Mouse (Mus musculus): ENCODE results near the gene Pgm1. TPM values are rescaled to one million over a fixed set of nuclear protein-coding genes. Genes with fewer than 3 reads are reported as not detected.

Gene Pgm1
- polyA plus RNA-seq, 1 experiment, result 12.3 TPM

GRCm38 (mm10) chr4:100027773-100028172 lies 98.6 kb downstream of the Pgm1 start:
- H3K36me3 ChIP-seq (ENCODE audit: control insufficient read depth, insufficient read depth, low read length), result no peaks in the 10 kb centered on the region
- TF ChIP-seq POLR2A (IDR thresholded peaks at IDR 0.05; ENCODE audit: low read depth, low read length) (no peak), CTCF (IDR thresholded peaks at IDR 0.05; ENCODE audit: extremely low read depth, insufficient read depth, insufficient read length, insufficient replicate concordance) (no peak)
- H3K4me1 ChIP-seq (ENCODE audit: control insufficient read depth, insufficient read depth, insufficient read length), result no peaks in the 10 kb centered on the region
- no peak overlapping the region for H3K4me3 ChIP-seq (ENCODE audit: extremely low read depth, insufficient read depth, insufficient read length)
- H3K27ac ChIP-seq (ENCODE audit: insufficient read depth, low read length), result no peak overlapping the region
- no peak for DNase-seq (ENCODE audit: low read depth in 1 of 2, low spot score in 2 of 2)
- WGBS, result 78% methylated on average over 3 of the region's 3 CpGs
- no peaks in the 10 kb centered on the region for H3K27me3 ChIP-seq (ENCODE audit: control insufficient read depth, insufficient read depth, low read length)

- no peak overlapping the region for H3K4me3 ChIP-seq (ENCODE audit: extremely low read depth, insufficient read depth, insufficient read length)
- DNase-seq (ENCODE audit: low read depth in 1 of 2, low spot score in 2 of 2), result peak in 1 of 2 experiments; percentile 22
- no peak for TF ChIP-seq POLR2A (IDR thresholded peaks at IDR 0.05; ENCODE audit: low read depth, low read length)
- peak; percentile 40; the same call in 1 of the 2 replicates for TF ChIP-seq CTCF (IDR thresholded peaks at IDR 0.05; ENCODE audit: extremely low read depth, insufficient read depth, insufficient read length, insufficient replicate concordance)
- 3% methylated on average over 3 of the region's 3 CpGs for WGBS
- H3K27me3 ChIP-seq (ENCODE audit: control insufficient read depth, insufficient read depth, low read length), result no peaks in the 10 kb centered on the region
- no peaks in the 10 kb centered on the region for H3K36me3 ChIP-seq (ENCODE audit: control insufficient read depth, insufficient read depth, low read length)
- no peak overlapping the region for H3K27ac ChIP-seq (ENCODE audit: insufficient read depth, low read length)
- no peaks in the 10 kb centered on the region for H3K4me1 ChIP-seq (ENCODE audit: control insufficient read depth, insufficient read depth, insufficient read length)
Observed at GRCm38 (mm10) chr4:100028641-100029040, 99.4 kb downstream of the Pgm1 start.

DNA sequence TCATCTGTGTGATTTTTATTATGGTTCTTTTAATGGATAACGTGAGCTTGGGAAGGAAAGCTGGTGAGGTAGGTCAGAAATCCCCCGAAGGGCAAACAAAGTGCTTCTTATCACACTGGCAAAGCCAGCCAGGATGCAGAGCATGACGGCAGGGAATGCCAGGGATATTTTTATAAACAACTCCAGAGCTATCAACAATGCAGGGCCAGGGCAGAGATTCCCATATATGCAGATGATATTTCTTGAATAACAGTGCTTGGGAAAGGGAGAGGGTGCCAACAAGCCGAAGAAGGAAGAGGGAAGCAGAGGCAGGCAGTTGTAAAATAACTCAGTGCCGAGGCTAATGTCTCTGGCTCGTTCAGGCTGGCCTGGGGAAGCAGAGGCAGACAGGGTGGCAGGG lies 102.1 kb downstream of the Pgm1 start:
- DNase-seq (ENCODE audit: low read depth in 1 of 2, low spot score in 2 of 2), result no peak
- TF ChIP-seq CTCF (IDR thresholded peaks at IDR 0.05; ENCODE audit: extremely low read depth, insufficient read depth, insufficient read length, insufficient replicate concordance), result no peak
- H3K27ac ChIP-seq (ENCODE audit: insufficient read depth, low read length), result no peak overlapping the region
- H3K4me3 ChIP-seq (ENCODE audit: extremely low read depth, insufficient read depth, insufficient read length), result no peak overlapping the region
- no peaks in the 10 kb centered on the region for H3K4me1 ChIP-seq (ENCODE audit: control insufficient read depth, insufficient read depth, insufficient read length)
- no peaks in the 10 kb centered on the region for H3K36me3 ChIP-seq (ENCODE audit: control insufficient read depth, insufficient read depth, low read length)
- 81% methylated on average over 6 of the region's 6 CpGs for WGBS
- no peaks in the 10 kb centered on the region for H3K27me3 ChIP-seq (ENCODE audit: control insufficient read depth, insufficient read depth, low read length)

- H3K4me3 ChIP-seq (ENCODE audit: extremely low read depth, insufficient read depth, insufficient read length), result no peak overlapping the region
- TF ChIP-seq POLR2A (IDR thresholded peaks at IDR 0.05; ENCODE audit: low read depth, low read length), result no peak
- no peak for TF ChIP-seq CTCF (IDR thresholded peaks at IDR 0.05; ENCODE audit: extremely low read depth, insufficient read depth, insufficient read length, insufficient replicate concordance)
- 90% methylated on average over 7 of the region's 7 CpGs for WGBS
- no peak for DNase-seq (ENCODE audit: low read depth in 1 of 2, low spot score in 2 of 2)
- H3K4me1 ChIP-seq (ENCODE audit: control insufficient read depth, insufficient read depth, insufficient read length), result no peaks in the 10 kb centered on the region
- H3K36me3 ChIP-seq (ENCODE audit: control insufficient read depth, insufficient read depth, low read length), result no peaks in the 10 kb centered on the region
- H3K27me3 ChIP-seq (ENCODE audit: control insufficient read depth, insufficient read depth, low read length), result no peaks in the 10 kb centered on the region
- H3K27ac ChIP-seq (ENCODE audit: insufficient read depth, low read length), result no peak overlapping the region
Observed at GRCm38 (mm10) chr4:100032608-100033007, 103.4 kb downstream of the Pgm1 start.

DNA sequence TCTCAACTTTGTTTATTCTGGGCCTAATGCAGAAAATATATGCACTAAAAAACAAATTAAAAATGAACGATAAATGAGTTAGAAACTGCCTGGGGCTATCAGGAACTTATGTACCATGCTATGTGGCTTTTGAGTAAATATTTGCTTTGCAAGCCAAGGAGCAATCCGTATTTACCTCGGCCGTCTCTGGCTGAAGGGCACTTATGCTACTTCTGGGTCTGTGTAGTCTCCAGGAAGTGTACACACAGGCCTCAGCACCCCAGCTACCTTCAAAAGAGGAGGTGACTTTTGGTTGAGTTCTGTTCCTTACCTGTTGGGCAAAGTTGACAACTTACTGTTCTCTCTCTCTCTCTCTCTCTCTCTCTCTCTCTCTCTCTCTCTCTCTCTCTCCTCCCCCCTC lies 104.7 kb downstream of the Pgm1 start:
- no peak for DNase-seq (ENCODE audit: low read depth in 1 of 2, low spot score in 2 of 2)
- H3K27me3 ChIP-seq (ENCODE audit: control insufficient read depth, insufficient read depth, low read length), result no peaks in the 10 kb centered on the region
- H3K4me3 ChIP-seq (ENCODE audit: extremely low read depth, insufficient read depth, insufficient read length), result no peak overlapping the region
- WGBS, result 95% methylated on average over 4 of the region's 4 CpGs
- H3K36me3 ChIP-seq (ENCODE audit: control insufficient read depth, insufficient read depth, low read length), result no peaks in the 10 kb centered on the region
- TF ChIP-seq CTCF (IDR thresholded peaks at IDR 0.05; ENCODE audit: extremely low read depth, insufficient read depth, insufficient read length, insufficient replicate concordance), result no peak
- TF ChIP-seq POLR2A (IDR thresholded peaks at IDR 0.05; ENCODE audit: low read depth, low read length), result no peak
- no peak overlapping the region for H3K27ac ChIP-seq (ENCODE audit: insufficient read depth, low read length)
- no peaks in the 10 kb centered on the region for H3K4me1 ChIP-seq (ENCODE audit: control insufficient read depth, insufficient read depth, insufficient read length)

- Histone ChIP-seq H3K27ac (ENCODE audit: insufficient read depth, low read length) (no peak overlapping the region), H3K36me3 (ENCODE audit: control insufficient read depth, insufficient read depth, low read length) (no peaks in the 10 kb centered on the region), H3K4me1 (ENCODE audit: control insufficient read depth, insufficient read depth, insufficient read length) (no peaks in the 10 kb centered on the region), H3K4me3 (ENCODE audit: extremely low read depth, insufficient read depth, insufficient read length) (no peak overlapping the region), H3K27me3 (ENCODE audit: control insufficient read depth, insufficient read depth, low read length) (no peaks in the 10 kb centered on the region)
- no peak for TF ChIP-seq CTCF (IDR thresholded peaks at IDR 0.05; ENCODE audit: extremely low read depth, insufficient read depth, insufficient read length, insufficient replicate concordance)
- TF ChIP-seq POLR2A (IDR thresholded peaks at IDR 0.05; ENCODE audit: low read depth, low read length), result no peak
- no peak for DNase-seq (ENCODE audit: low read depth in 1 of 2, low spot score in 2 of 2)
- 86% methylated on average over 6 of the region's 6 CpGs for WGBS
Observed at GRCm38 (mm10) chr4:100034971-100035370, 105.8 kb downstream of the Pgm1 start.

DNA sequence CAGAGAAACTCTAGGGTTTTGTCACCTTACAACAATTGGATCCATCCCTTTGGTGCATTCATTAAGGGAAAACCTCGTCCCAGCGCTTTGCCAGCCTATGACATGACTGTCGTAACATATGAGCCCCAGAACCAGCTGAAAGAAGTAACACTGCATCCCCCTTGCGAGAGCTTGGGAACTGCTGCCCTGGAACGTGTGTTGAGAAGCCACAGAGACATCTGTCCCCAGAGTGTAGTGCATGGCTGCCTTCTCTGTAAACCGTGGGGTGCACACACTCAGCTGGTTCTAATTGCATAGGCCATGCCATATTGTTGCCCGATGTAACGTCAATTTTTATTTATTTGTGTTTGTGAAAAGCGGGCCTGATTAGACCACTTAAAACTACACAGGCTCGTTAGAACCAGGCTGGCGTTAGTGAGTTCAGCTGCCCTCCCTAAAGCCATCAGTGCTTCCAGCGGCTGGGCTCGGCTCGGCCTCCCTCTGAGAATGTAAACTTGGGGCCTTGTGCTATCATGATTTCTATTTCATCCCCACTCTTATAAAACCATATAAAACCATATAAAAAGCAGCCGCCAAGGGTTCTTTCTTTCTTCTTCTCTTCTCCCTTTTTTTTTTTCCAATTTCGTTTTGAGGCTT lies 106.8 kb downstream of the Pgm1 start:
- H3K27me3 ChIP-seq (ENCODE audit: control insufficient read depth, insufficient read depth, low read length), result no peaks in the 10 kb centered on the region
- H3K4me1 ChIP-seq (ENCODE audit: control insufficient read depth, insufficient read depth, insufficient read length), result no peaks in the 10 kb centered on the region
- DNase-seq (ENCODE audit: low read depth in 1 of 2, low spot score in 2 of 2), result no peak
- no peaks in the 10 kb centered on the region for H3K36me3 ChIP-seq (ENCODE audit: control insufficient read depth, insufficient read depth, low read length)
- no peak overlapping the region for H3K27ac ChIP-seq (ENCODE audit: insufficient read depth, low read length)
- TF ChIP-seq CTCF (IDR thresholded peaks at IDR 0.05; ENCODE audit: extremely low read depth, insufficient read depth, insufficient read length, insufficient replicate concordance), result no peak
- TF ChIP-seq POLR2A (IDR thresholded peaks at IDR 0.05; ENCODE audit: low read depth, low read length), result no peak
- 87% methylated on average over 16 of the region's 16 CpGs for WGBS
- H3K4me3 ChIP-seq (ENCODE audit: extremely low read depth, insufficient read depth, insufficient read length), result no peak overlapping the region

Other genes with a start within 250 kb of the Pgm1 start
- 1.2 and 1.3 TPM in 2 replicates for gene Alg6, start 213.8 kb upstream of the Pgm1 start, polyA plus RNA-seq (2012; rRNA removed)
- gene Efcab7, start 100.2 kb upstream of the Pgm1 start, polyA plus RNA-seq (2012; rRNA removed), result 1.3 and 1.6 TPM in 2 replicates
- 0.39 and 0.40 TPM in 2 replicates for gene Itgb3bp, start 399 bp downstream of the Pgm1 start, polyA plus RNA-seq (2012; rRNA removed)
- 0.61 and 0.64 TPM in 2 replicates for gene Ror1, start 166.4 kb downstream of the Pgm1 start, polyA plus RNA-seq (2012; rRNA removed)